In the genomic region with DNA sequence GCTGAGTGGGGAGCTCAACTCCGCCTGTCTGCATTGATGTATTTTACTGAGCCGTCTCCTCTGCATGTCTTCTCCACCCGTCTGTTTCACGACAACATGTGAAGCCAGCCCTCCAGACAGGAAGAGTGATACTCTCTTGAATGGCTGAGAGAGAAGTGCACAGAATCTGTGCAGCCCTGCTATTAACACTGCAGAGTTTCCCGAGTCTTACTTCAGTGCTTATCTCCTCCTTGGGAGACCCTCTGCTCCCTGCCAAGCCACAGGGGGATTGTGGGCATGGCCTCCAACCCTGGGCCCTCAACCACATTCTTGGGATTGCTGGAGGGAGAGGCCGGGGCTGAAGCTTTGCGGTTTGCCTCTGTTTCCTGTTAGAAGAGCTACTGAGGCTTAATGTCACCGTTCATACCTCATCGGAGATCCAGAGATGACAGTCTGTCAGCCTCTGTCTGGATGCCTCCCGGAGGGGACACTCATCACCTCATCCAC, we compare ENCODE assay signal across 12 mouse cellular contexts.
DNase-seq lines count a peak whose midpoint lies in the region; ATAC-seq and TF ChIP-seq lines count a peak whose summit lies in the region.
"Had no signal": no experiment of that assay in that cellular context is flagged by ENCODE, and none has a peak within 500 bp of the region (broad histone marks: within the 10 kb centered on the region; RNA-seq: fewer than 3 reads in every experiment).

No protein-coding gene starts in this region.

- peak overlapping the region; percentile 4; the same call in 1 of the 2 replicates for H3K9ac ChIP-seq in lung, embryonic 14.5 days
- no peak overlapping the region for H3K9ac ChIP-seq in lung, postnatal 0 days (replicated peaks; ENCODE audit: low read depth)
- H3K9ac ChIP-seq in intestine, embryonic 16.5 days (ENCODE audit: low read depth, low read length), result no peak overlapping the region
- H3K9ac ChIP-seq: liver, embryonic 13.5 days had no signal

- H3K4me2 ChIP-seq in lung, embryonic 14.5 days, result no peak overlapping the region
- no peak overlapping the region for H3K4me2 ChIP-seq in lung, postnatal 0 days (replicated peaks; ENCODE audit: low read depth, low read length)
- H3K4me2 ChIP-seq in intestine, embryonic 16.5 days (ENCODE audit: low read depth, low read length), result no peak overlapping the region
- H3K4me2 ChIP-seq: liver, embryonic 13.5 days had no signal

- no peaks in the 10 kb centered on the region for H3K9me3 ChIP-seq in lung, embryonic 14.5 days (ENCODE audit: low read depth, low read length)
- no peaks in the 10 kb centered on the region for H3K9me3 ChIP-seq in lung, postnatal 0 days (ENCODE audit: low read length)
- no peaks in the 10 kb centered on the region for H3K9me3 ChIP-seq in intestine, embryonic 16.5 days (ENCODE audit: control insufficient read depth, low read length)
- H3K9me3 ChIP-seq: liver, embryonic 13.5 days had no signal

- TF ChIP-seq EP300 in lung, postnatal 0 days (IDR thresholded peaks at IDR 0.05), result no peak

- no peak for ATAC-seq in lung, embryonic 14.5 days (ENCODE audit: insufficient read depth)
- no peak for ATAC-seq in lung, postnatal 0 days
- ATAC-seq in activated CD4-positive, CD25-positive, alpha-beta regulatory T cell, adult 4 months, result peak; percentile 91
- ATAC-seq in intestine, embryonic 16.5 days, result no peak

- H3K36me3 ChIP-seq in lung, embryonic 14.5 days (ENCODE audit: insufficient read depth), result no peaks in the 10 kb centered on the region
- H3K36me3 ChIP-seq in lung, postnatal 0 days (ENCODE audit: insufficient read depth, low read length), result no peaks in the 10 kb centered on the region
- no peaks in the 10 kb centered on the region for H3K36me3 ChIP-seq in intestine, embryonic 16.5 days (ENCODE audit: control insufficient read depth, insufficient read depth, low read length)
- H3K36me3 ChIP-seq: liver, embryonic 13.5 days had no signal

- peaks cover 41% of the 10 kb centered on the region for H3K4me1 ChIP-seq in lung, embryonic 14.5 days (ENCODE audit: insufficient read depth)
- peaks cover 20% of the 10 kb centered on the region; the same call in 1 of the 2 replicates for H3K4me1 ChIP-seq in lung, postnatal 0 days (ENCODE audit: insufficient read depth, low read depth, low read length)
- H3K4me1 ChIP-seq in intestine, embryonic 16.5 days (ENCODE audit: control insufficient read depth, insufficient read depth, low read length), result peaks cover 35% of the 10 kb centered on the region

- no peaks in the 10 kb centered on the region for H3K27me3 ChIP-seq in lung, embryonic 14.5 days (ENCODE audit: insufficient read depth, low read length)
- H3K27me3 ChIP-seq in lung, postnatal 0 days (replicated peaks; ENCODE audit: insufficient read depth, low read length), result no peaks in the 10 kb centered on the region
- H3K27me3 ChIP-seq in intestine, embryonic 16.5 days (replicated peaks; ENCODE audit: control insufficient read depth, insufficient read depth, low read length), result no peaks in the 10 kb centered on the region
- H3K27me3 ChIP-seq: liver, embryonic 13.5 days had no signal

- H3K4me3 ChIP-seq in lung, embryonic 14.5 days (ENCODE audit: low read depth, low read length), result no peak overlapping the region
- no peak overlapping the region for H3K4me3 ChIP-seq in lung, postnatal 0 days (ENCODE audit: low read depth, low read length)
- no peak overlapping the region for H3K4me3 ChIP-seq in intestine, embryonic 16.5 days (ENCODE audit: low read length)
- H3K4me3 ChIP-seq in left cerebral cortex, adult 2 months, result no peak overlapping the region
- H3K4me3 ChIP-seq: liver, embryonic 13.5 days had no signal

- TF ChIP-seq CTCF in lung, embryonic 14.5 days (IDR thresholded peaks at IDR 0.05; ENCODE audit: low read depth), result no peak
- no peak for TF ChIP-seq CTCF in lung, postnatal 0 days (IDR thresholded peaks at IDR 0.05)
- no peak for TF ChIP-seq CTCF in left cerebral cortex, adult 2 months (IDR thresholded peaks at IDR 0.05)

- peak overlapping the region; percentile 66 for H3K27ac ChIP-seq in lung, embryonic 14.5 days (ENCODE audit: low read depth)
- H3K27ac ChIP-seq in lung, postnatal 0 days (ENCODE audit: low read length), result no peak overlapping the region
- H3K27ac ChIP-seq in intestine, embryonic 16.5 days (ENCODE audit: low read length), result peak overlapping the region; percentile 26
- no peak overlapping the region for H3K27ac ChIP-seq in left cerebral cortex, adult 2 months
- H3K27ac ChIP-seq: liver, embryonic 13.5 days had no signal

- peak; percentile 48 for DNase-seq in lung, embryonic 14.5 days
- DNase-seq in lung, postnatal 0 days (ENCODE audit: low spot score), result no peak
- peak; percentile 84 for DNase-seq in thymus, postnatal 0 days (ENCODE audit: low spot score)
- DNase-seq in left cerebral cortex, adult 2 months (ENCODE audit: extremely low spot score in 1 of 2, low spot score in 2 of 2), result no peak
- DNase-seq in cerebellum, postnatal 4 days (ENCODE audit: low spot score in 2 of 2), result no peak
- DNase-seq in layer of hippocampus, postnatal 14 days (ENCODE audit: low spot score in 2 of 2), result no peak
- DNase-seq: gastrocnemius, postnatal 10 days; kidney, postnatal 14 days; liver, embryonic 13.5 days; right cerebral cortex, postnatal 25 days had no signal

- 11% methylated on average over 10 of the region's 10 CpGs for WGBS in lung, embryonic 14.5 days
- 15% methylated on average over 10 of the region's 10 CpGs for WGBS in lung, postnatal 0 days
- WGBS in intestine, embryonic 16.5 days, result 29% methylated on average over 10 of the region's 10 CpGs

- intact Hi-C loops in left cerebral cortex, adult 2 months (cut with DNase I), result no loop called here

Comparison
In these comparisons a context has a peak if more than half of its experiments do, and no peak if none do; other contexts are left out.
1. DNase-seq: peak in lung, embryonic 14.5 days (single experiment) and thymus, postnatal 0 days (single experiment); none in lung, postnatal 0 days (single experiment), left cerebral cortex, adult 2 months (0 of 2), cerebellum, postnatal 4 days (0 of 2) and layer of hippocampus, postnatal 14 days (0 of 2).
2. H3K27ac ChIP-seq: peak in lung, embryonic 14.5 days (single experiment) and intestine, embryonic 16.5 days (single experiment); none in lung, postnatal 0 days (single experiment) and left cerebral cortex, adult 2 months (single experiment).